In the genomic region with DNA sequence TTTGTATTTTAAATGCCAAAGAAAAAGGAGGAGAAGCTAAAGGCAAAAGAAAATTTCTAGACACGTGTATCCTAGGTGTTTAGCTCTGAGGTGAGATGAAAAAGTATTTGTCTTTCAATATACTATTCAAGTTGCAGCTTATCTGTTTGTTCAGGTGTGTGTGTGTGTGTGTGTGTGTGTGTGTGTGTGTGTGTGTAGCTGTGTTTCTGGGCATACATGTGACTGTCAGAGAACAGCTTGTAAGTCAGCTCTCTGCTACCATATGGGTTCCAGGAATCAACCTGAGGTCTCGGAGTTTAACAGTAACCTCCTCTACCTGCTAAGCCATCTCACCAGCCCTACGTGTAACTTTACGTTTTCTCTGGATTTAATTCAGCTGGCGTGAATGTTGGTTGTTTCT, we compare ENCODE assay signal across 32 mouse cellular contexts.
"Had no signal": no experiment of that assay in that cellular context is flagged by ENCODE, and none has a peak within 500 bp of the region (broad histone marks: within the 10 kb centered on the region; RNA-seq: fewer than 3 reads in every experiment).

No protein-coding gene starts in this region.

- H3K4me1 ChIP-seq: liver, embryonic 12.5 days; liver, embryonic 15.5 days; midbrain, embryonic 10.5 days; midbrain, embryonic 13.5 days; midbrain, embryonic 15.5 days had no signal

- ATAC-seq: liver, embryonic 12.5 days; liver, postnatal 0 days; lung, postnatal 0 days; midbrain, embryonic 13.5 days; midbrain, embryonic 15.5 days; midbrain, embryonic 16.5 days had no signal

- H3K27me3 ChIP-seq: limb, embryonic 12.5 days; limb, embryonic 13.5 days; limb, embryonic 15.5 days; liver, embryonic 12.5 days; liver, embryonic 13.5 days; liver, embryonic 15.5 days; lung, embryonic 15.5 days; megakaryocyte, embryonic 14.5 days; midbrain, embryonic 12.5 days; midbrain, embryonic 13.5 days; midbrain, embryonic 15.5 days had no signal

- H3K36me3 ChIP-seq: limb, embryonic 10.5 days; limb, embryonic 12.5 days; limb, embryonic 13.5 days; limb, embryonic 15.5 days; liver, embryonic 12.5 days; liver, embryonic 13.5 days; liver, embryonic 15.5 days; lung, embryonic 15.5 days; midbrain, embryonic 10.5 days; midbrain, embryonic 12.5 days; midbrain, embryonic 13.5 days; midbrain, embryonic 15.5 days had no signal

- H3K9ac ChIP-seq: limb, embryonic 12.5 days; limb, embryonic 13.5 days; limb, embryonic 15.5 days; liver, embryonic 12.5 days; liver, embryonic 13.5 days; liver, embryonic 14.5 days; liver, embryonic 15.5 days; liver, postnatal 0 days; lung, embryonic 14.5 days; lung, embryonic 15.5 days; midbrain, embryonic 12.5 days; midbrain, embryonic 13.5 days; midbrain, embryonic 15.5 days had no signal

- H3K9me3 ChIP-seq: limb, embryonic 10.5 days; limb, embryonic 12.5 days; limb, embryonic 13.5 days; limb, embryonic 15.5 days; liver, embryonic 12.5 days; liver, embryonic 13.5 days; liver, embryonic 15.5 days; lung, embryonic 15.5 days; megakaryocyte, embryonic 14.5 days; midbrain, embryonic 10.5 days; midbrain, embryonic 12.5 days; midbrain, embryonic 13.5 days; midbrain, embryonic 15.5 days had no signal

- H3K4me2 ChIP-seq: limb, embryonic 12.5 days; limb, embryonic 13.5 days; limb, embryonic 15.5 days; liver, embryonic 11.5 days; liver, embryonic 12.5 days; liver, embryonic 13.5 days; liver, embryonic 15.5 days; lung, embryonic 14.5 days; lung, embryonic 15.5 days; midbrain, embryonic 11.5 days; midbrain, embryonic 12.5 days; midbrain, embryonic 13.5 days; midbrain, embryonic 15.5 days had no signal

- H3K27ac ChIP-seq: left cerebral cortex, adult 2 months; limb, embryonic 10.5 days; limb, embryonic 12.5 days; limb, embryonic 13.5 days; limb, embryonic 15.5 days; liver, embryonic 12.5 days; liver, embryonic 13.5 days; liver, embryonic 14.5 days; liver, embryonic 15.5 days; lung, embryonic 15.5 days; macrophage; midbrain, embryonic 10.5 days; midbrain, embryonic 12.5 days; midbrain, embryonic 13.5 days; midbrain, embryonic 15.5 days had no signal

- DNase-seq: left cerebral cortex, postnatal 4 days; liver; liver, embryonic 13.5 days; liver, postnatal 0 days; lung, adult 18-20 months; lung, adult 2 months; lung, embryonic 14.5 days; lung, postnatal 10 days; lung, postnatal 14 days; lung, postnatal 36 days; lung, postnatal 4 days; midbrain, embryonic 14.5 days had no signal

- H3K4me3 ChIP-seq: left cerebral cortex, adult 2 months; limb, embryonic 10.5 days; limb, embryonic 12.5 days; limb, embryonic 13.5 days; limb, embryonic 15.5 days; liver, embryonic 12.5 days; liver, embryonic 13.5 days; liver, embryonic 15.5 days; lung, embryonic 15.5 days; megakaryocyte, embryonic 14.5 days; midbrain, embryonic 10.5 days; midbrain, embryonic 12.5 days; midbrain, embryonic 13.5 days; midbrain, embryonic 15.5 days; myocyte had no signal
